Mouse (Mus musculus) lung, adult 2 months (tissue): Measurements from ENCODE around the gene Pum1.

Experiments
- CTCF ChIP-seq: fragments of 200-500 bp; IDR thresholded peaks from 2 replicates; pipeline ENCODE4 v1.5.1; 2011; ENCODE audit warnings: mild to moderate bottlenecking, low read length, control low read depth; ENCODE audit not compliant: insufficient read depth
- POLR2A ChIP-seq: fragments of 200-500 bp; IDR thresholded peaks from 2 replicates; pipeline ENCODE4 v1.6.1; 2011; ENCODE audit warnings: low read depth, mild to moderate bottlenecking, control low read depth, low read length, borderline replicate concordance; ENCODE audit errors: extremely low read depth

GRCm38 (mm10) chr4:130799582-130799981, 136.5 kb downstream of the Pum1 start:
- no peak for TF ChIP-seq CTCF
- TF ChIP-seq POLR2A = no peak
